In the genomic region with DNA sequence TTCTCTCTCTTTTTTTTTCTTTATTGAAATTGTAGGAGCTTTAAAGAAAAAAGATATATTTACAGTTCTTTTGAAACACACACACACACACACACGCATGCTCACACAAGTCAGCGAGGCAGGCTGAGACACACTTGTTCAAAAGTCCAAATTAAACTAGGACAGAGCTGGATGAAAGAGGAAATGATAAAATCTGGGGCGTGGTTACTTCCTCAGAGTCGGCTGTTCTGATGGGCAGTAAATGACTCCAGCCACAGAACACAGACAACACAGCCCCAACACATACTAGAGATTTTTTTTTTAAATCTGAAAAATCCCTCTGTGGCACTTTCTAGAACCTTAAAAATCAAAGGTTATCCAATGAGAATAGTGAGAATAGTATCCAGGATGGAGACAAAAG, we compare ENCODE assay signal across 14 mouse cellular contexts. TPM values are rescaled to one million over a fixed set of nuclear protein-coding genes. Genes with fewer than 3 reads are reported as not detected.
"Had no signal": no experiment of that assay in that cellular context is flagged by ENCODE, and none has a peak within 500 bp of the region (broad histone marks: within the 10 kb centered on the region; RNA-seq: fewer than 3 reads in every experiment).

No protein-coding gene starts in this region.

- H3K4me1 ChIP-seq: intestine, embryonic 15.5 days; limb, embryonic 13.5 days; midbrain, embryonic 10.5 days; neural tube, embryonic 12.5 days had no signal

- H3K27ac ChIP-seq: intestine, embryonic 15.5 days; layer of hippocampus, adult 2 months; limb, embryonic 13.5 days; liver, embryonic 15.5 days; midbrain, embryonic 10.5 days; neural tube, embryonic 12.5 days had no signal

- H3K36me3 ChIP-seq: intestine, embryonic 15.5 days; limb, embryonic 13.5 days; liver, embryonic 15.5 days; midbrain, embryonic 10.5 days; neural tube, embryonic 12.5 days had no signal

- H3K9ac ChIP-seq: intestine, embryonic 15.5 days; limb, embryonic 13.5 days; liver, embryonic 15.5 days; lung, embryonic 14.5 days; neural tube, embryonic 12.5 days had no signal

- H3K4me2 ChIP-seq: intestine, embryonic 15.5 days; limb, embryonic 13.5 days; liver, embryonic 15.5 days; lung, embryonic 14.5 days; neural tube, embryonic 12.5 days had no signal

- DNase-seq: kidney, adult 18-20 months; kidney, postnatal 10 days; kidney, postnatal 4 days; lung, embryonic 14.5 days; midbrain, embryonic 14.5 days; retina, postnatal 1 day; right cerebral cortex, postnatal 4 days had no signal

- ATAC-seq: intestine, embryonic 15.5 days had no signal

- H3K4me3 ChIP-seq: intestine, embryonic 15.5 days; layer of hippocampus, adult 2 months; limb, embryonic 13.5 days; liver, embryonic 15.5 days; midbrain, embryonic 10.5 days; neural tube, embryonic 12.5 days had no signal

- H3K27me3 ChIP-seq: intestine, embryonic 15.5 days; limb, embryonic 13.5 days; liver, embryonic 15.5 days; neural tube, embryonic 12.5 days had no signal

- H3K9me3 ChIP-seq: intestine, embryonic 15.5 days; limb, embryonic 13.5 days; liver, embryonic 15.5 days; midbrain, embryonic 10.5 days; neural tube, embryonic 12.5 days had no signal

RNA-seq across cellular contexts. Expression of gene Mcub, which starts 26.2 kb away (rescaled TPM):
- total RNA-seq: liver, adult 2 months had no signal
